ENCODE assay signal across 9 mouse cellular contexts in the genomic region with DNA sequence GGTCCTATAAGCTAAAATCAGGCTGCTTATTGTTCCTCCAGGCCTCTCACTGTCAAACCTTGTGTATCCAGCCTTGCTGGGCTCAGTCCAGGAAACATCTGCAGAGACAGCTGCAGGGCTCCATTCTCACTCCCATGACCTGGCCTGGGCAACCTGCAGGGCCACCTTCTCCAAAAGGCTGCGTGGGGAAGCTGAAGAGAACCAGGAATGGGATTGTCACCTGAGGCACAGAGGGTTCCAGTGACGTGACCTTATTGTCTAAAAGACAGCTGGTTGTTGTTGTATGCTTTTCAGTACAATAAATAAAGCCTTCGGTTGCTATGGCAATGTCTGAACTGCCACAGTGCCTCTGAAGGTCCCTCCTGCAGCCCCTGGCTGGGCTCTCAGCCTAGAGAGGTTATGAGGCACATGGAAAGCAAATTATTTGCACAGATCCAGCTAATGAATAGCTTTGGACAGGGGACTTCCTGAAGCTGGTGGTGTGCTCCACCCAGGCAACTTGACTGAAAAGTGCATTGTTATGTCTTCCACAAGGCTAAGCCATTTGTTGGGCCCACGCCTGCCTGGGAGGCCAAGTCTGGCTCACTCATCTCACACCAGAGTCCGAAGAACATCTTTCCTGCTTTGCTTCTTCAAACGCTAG.
A peak's percentile ranks its signal among the peaks of the same experiment; 100 is the strongest.
DNase-seq lines count a peak whose midpoint lies in the region; ATAC-seq and TF ChIP-seq lines count a peak whose summit lies in the region.
"Had no signal": no experiment of that assay in that cellular context is flagged by ENCODE, and none has a peak within 500 bp of the region (broad histone marks: within the 10 kb centered on the region; RNA-seq: fewer than 3 reads in every experiment).

No protein-coding gene starts in this region.

- no peaks in the 10 kb centered on the region for H3K9me3 ChIP-seq in intestine, embryonic 14.5 days (ENCODE audit: control insufficient read depth, low read length)
- H3K9me3 ChIP-seq in intestine, postnatal 0 days (ENCODE audit: control insufficient read depth) = no peaks in the 10 kb centered on the region
- H3K9me3 ChIP-seq in midbrain, postnatal 0 days (ENCODE audit: low read length) = no peaks in the 10 kb centered on the region

- no peak for ATAC-seq in intestine, embryonic 14.5 days (replicated peaks; ENCODE audit: low FRiP score, low TSS enrichment, low read depth)
- ATAC-seq in intestine, postnatal 0 days = no peak
- 0 out of 2 replicates have a peak, but pooled peaks have one; percentile 54 for ATAC-seq in midbrain, postnatal 0 days (ENCODE audit: low FRiP score)
- ATAC-seq: forebrain, embryonic 16.5 days had no signal

- WGBS in intestine, embryonic 14.5 days = 65% methylated on average over 6 of the region's 6 CpGs
- WGBS in intestine, postnatal 0 days = 69% methylated on average over 6 of the region's 6 CpGs
- 51% methylated on average over 6 of the region's 6 CpGs for WGBS in midbrain, postnatal 0 days

- no peak for DNase-seq in intestine, embryonic 14.5 days (ENCODE audit: low spot score)
- DNase-seq in heart, postnatal 14 days = peak; percentile 37 to 42
- DNase-seq in kidney, postnatal 10 days = peak; percentile 55
- peak; percentile 40 for DNase-seq in midbrain, postnatal 0 days (ENCODE audit: low spot score)
- DNase-seq in thymus, postnatal 0 days (ENCODE audit: low spot score) = no peak
- DNase-seq in spleen, adult 12 weeks (ENCODE audit: low spot score) = no peak
- DNase-seq: cerebellum, adult 11-12 months had no signal

- intact Hi-C loops in heart, postnatal 14 days (cut with DNase I) = no loop called here

- H3K4me1 ChIP-seq in intestine, embryonic 14.5 days (replicated peaks; ENCODE audit: control insufficient read depth, insufficient read depth, low read length) = no peaks in the 10 kb centered on the region; the same call in 1 of the 2 replicates
- no peaks in the 10 kb centered on the region for H3K4me1 ChIP-seq in intestine, postnatal 0 days (replicated peaks; ENCODE audit: control insufficient read depth, insufficient read depth, low read length)
- no peaks in the 10 kb centered on the region for H3K4me1 ChIP-seq in midbrain, postnatal 0 days (ENCODE audit: insufficient read depth, low read length)

- 0 out of 2 replicates have a peak overlapping the region, but pooled peaks have one; percentile 14 for H3K27ac ChIP-seq in intestine, embryonic 14.5 days (ENCODE audit: low read depth)
- H3K27ac ChIP-seq in intestine, postnatal 0 days (ENCODE audit: low read depth, low read length) = no peak overlapping the region
- no peak overlapping the region for H3K27ac ChIP-seq in midbrain, postnatal 0 days (ENCODE audit: low read depth, low read length)

- no peak overlapping the region for H3K9ac ChIP-seq in intestine, embryonic 14.5 days (ENCODE audit: low read length)
- no peak overlapping the region for H3K9ac ChIP-seq in intestine, postnatal 0 days (ENCODE audit: low read depth, low read length)
- no peak overlapping the region for H3K9ac ChIP-seq in midbrain, postnatal 0 days (replicated peaks; ENCODE audit: low read length, poor library complexity, severe bottlenecking)

- no peaks in the 10 kb centered on the region for H3K27me3 ChIP-seq in intestine, embryonic 14.5 days (replicated peaks; ENCODE audit: control insufficient read depth, insufficient read depth, low read length)
- no peaks in the 10 kb centered on the region for H3K27me3 ChIP-seq in intestine, postnatal 0 days (replicated peaks; ENCODE audit: control insufficient read depth, insufficient read depth, low read length)
- H3K27me3 ChIP-seq in midbrain, postnatal 0 days (ENCODE audit: insufficient read depth, low read length) = no peaks in the 10 kb centered on the region

- no peaks in the 10 kb centered on the region for H3K36me3 ChIP-seq in intestine, embryonic 14.5 days (ENCODE audit: control insufficient read depth, insufficient read depth, low read length)
- H3K36me3 ChIP-seq in intestine, postnatal 0 days (ENCODE audit: control insufficient read depth, insufficient read depth) = no peaks in the 10 kb centered on the region
- no peaks in the 10 kb centered on the region for H3K36me3 ChIP-seq in midbrain, postnatal 0 days (ENCODE audit: insufficient read depth, low read length)

- no peak overlapping the region for H3K4me2 ChIP-seq in intestine, embryonic 14.5 days (ENCODE audit: low read length)
- no peak overlapping the region for H3K4me2 ChIP-seq in intestine, postnatal 0 days (replicated peaks; ENCODE audit: low read depth)
- H3K4me2 ChIP-seq in midbrain, postnatal 0 days (ENCODE audit: low read depth, low read length, poor library complexity, severe bottlenecking) = no peak overlapping the region

- H3K4me3 ChIP-seq in intestine, embryonic 14.5 days (ENCODE audit: low read depth, low read length) = no peak overlapping the region
- H3K4me3 ChIP-seq in intestine, postnatal 0 days (ENCODE audit: low read depth, low read length) = no peak overlapping the region
- no peak overlapping the region for H3K4me3 ChIP-seq in midbrain, postnatal 0 days (ENCODE audit: low read depth, low read length)

- no peak for TF ChIP-seq CTCF in intestine, postnatal 0 days (IDR thresholded peaks at IDR 0.05; ENCODE audit: low read depth)
- TF ChIP-seq CTCF in midbrain, postnatal 0 days (IDR thresholded peaks at IDR 0.05) = no peak

Comparison
In these comparisons a context has a peak if more than half of its experiments do, and no peak if none do; other contexts are left out.
1. DNase-seq: peak in heart, postnatal 14 days (2 of 2), kidney, postnatal 10 days (single experiment) and midbrain, postnatal 0 days (single experiment); none in intestine, embryonic 14.5 days (single experiment), thymus, postnatal 0 days (single experiment) and spleen, adult 12 weeks (single experiment).